Mouse (Mus musculus): ENCODE measurements at regions not wholly inside any gene's neighbourhood (a gene's known extent, or its start where the extent isn't known, plus 50 kb on each side); places are given as distances from the start of the nearest gene placed in this dataset.

DNA sequence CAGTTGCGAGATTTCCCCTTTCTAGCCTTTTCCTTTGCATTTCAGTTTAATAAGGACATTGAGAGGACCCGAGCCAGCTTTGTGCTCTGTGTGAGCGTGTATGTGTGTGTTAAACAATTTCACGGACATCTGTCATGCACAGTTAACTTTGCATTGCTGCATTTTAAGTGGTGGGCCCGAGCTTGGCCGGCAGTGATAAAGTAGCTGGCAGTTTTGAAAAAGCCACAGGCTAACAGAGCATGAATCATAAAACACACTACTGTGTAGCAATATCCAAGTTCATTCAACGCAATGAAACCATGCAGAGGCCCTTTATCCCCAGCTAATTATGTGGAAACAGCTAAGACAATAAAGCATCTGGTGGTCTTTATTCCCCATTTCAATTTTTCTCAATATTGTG is 140.9 kb downstream of the Nkx6-1 start:
- Histone ChIP-seq H3K27ac (replicated peaks; ENCODE audit: low read depth, low read length) (no peak overlapping the region), H3K4me2 (ENCODE audit: low read depth, severe bottlenecking) (no peak overlapping the region), H3K9me3 (ENCODE audit: control insufficient read depth, low read length) (no peaks in the 10 kb centered on the region), H3K36me3 (ENCODE audit: control insufficient read depth, insufficient read depth, low read length) (no peaks in the 10 kb centered on the region), H3K4me3 (ENCODE audit: low read depth, low read length) (no peak overlapping the region), H3K27me3 (ENCODE audit: control insufficient read depth, insufficient read depth, low read length) (no peaks in the 10 kb centered on the region), H3K9ac (ENCODE audit: low read length) (no peak overlapping the region), H3K4me1 (ENCODE audit: control insufficient read depth, insufficient read depth, low read length) (no peaks in the 10 kb centered on the region)
- peak; percentile 30 for DNase-seq (ENCODE audit: low spot score)
- 32% methylated on average over 7 of the region's 7 CpGs for WGBS
- no peak for ATAC-seq (ENCODE audit: insufficient number of reproducible peaks, low FRiP score, low TSS enrichment, low read depth)

DNA sequence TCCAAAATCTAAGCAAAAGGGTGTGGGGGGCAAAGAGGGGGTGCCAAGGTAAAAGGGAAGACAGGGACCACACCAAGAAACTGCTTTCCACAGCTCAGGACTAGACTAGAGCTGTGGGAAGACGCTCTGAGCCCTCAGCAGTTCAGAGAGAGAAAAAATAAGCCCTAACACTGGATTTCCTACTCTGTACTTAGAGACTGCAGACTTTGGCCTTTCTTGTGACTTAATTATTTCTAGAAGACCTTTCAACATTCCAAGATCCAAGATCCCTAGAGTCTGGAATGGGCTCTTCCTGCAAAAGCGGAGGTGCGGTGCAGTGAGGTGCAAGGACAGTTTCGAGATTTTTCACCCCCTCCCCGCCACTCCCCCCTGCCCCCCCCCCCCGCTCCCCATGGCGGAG is 141.3 kb downstream of the Nkx6-1 start:
- DNase-seq (ENCODE audit: low spot score) (no peak), ATAC-seq (ENCODE audit: insufficient number of reproducible peaks, low FRiP score, low TSS enrichment, low read depth) (no peak)
- Histone ChIP-seq H3K27ac (replicated peaks; ENCODE audit: low read depth, low read length) (no peak overlapping the region), H3K27me3 (ENCODE audit: control insufficient read depth, insufficient read depth, low read length) (no peaks in the 10 kb centered on the region), H3K9me3 (ENCODE audit: control insufficient read depth, low read length) (no peaks in the 10 kb centered on the region), H3K4me1 (ENCODE audit: control insufficient read depth, insufficient read depth, low read length) (no peaks in the 10 kb centered on the region), H3K4me3 (ENCODE audit: low read depth, low read length) (no peak overlapping the region), H3K36me3 (ENCODE audit: control insufficient read depth, insufficient read depth, low read length) (no peaks in the 10 kb centered on the region), H3K9ac (ENCODE audit: low read length) (no peak overlapping the region), H3K4me2 (ENCODE audit: low read depth, severe bottlenecking) (no peak overlapping the region)
- 33% methylated on average over 7 of the region's 7 CpGs for WGBS

DNA sequence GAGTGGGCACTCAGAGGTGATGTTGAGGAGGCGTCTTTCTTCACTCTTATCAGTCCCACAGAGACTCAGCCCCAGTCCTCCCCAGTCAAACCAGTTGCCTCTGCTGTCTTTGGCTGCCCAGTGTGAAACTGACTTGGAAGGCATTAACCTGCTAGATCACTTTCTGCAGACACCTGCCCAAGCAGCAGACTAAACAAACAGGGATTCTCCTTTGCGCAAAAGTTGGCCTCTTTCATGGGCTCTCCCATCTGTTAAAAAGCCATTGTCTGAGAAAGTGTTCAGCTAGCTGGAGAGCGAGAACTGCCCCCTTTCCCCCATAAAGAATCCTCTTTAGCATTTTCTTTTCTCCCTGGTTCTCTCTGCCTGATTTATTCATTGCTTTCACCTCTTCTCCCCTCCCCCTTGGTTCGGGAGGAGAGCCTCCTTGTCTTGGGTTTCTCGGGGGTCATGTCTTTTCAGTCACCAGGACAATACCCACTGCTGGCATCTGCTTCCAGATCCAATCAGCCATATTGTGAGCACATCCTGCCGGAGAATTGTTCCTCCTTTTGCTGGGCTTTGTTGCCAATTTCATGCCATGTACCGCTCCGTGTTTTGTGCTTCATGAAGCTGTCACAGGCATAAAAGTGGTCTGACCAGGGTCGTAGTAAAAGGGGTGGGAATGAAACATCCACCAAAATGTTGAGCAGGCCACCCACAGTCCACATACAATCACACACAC is 143.7 kb downstream of the Nkx6-1 start:
- H3K27me3 ChIP-seq (ENCODE audit: control insufficient read depth, insufficient read depth, low read length): no peaks in the 10 kb centered on the region
- ATAC-seq (ENCODE audit: insufficient number of reproducible peaks, low FRiP score, low TSS enrichment, low read depth) (no peak), DNase-seq (ENCODE audit: low spot score) (no peak)
- H3K4me1 ChIP-seq (ENCODE audit: control insufficient read depth, insufficient read depth, low read length): no peaks in the 10 kb centered on the region
- no peaks in the 10 kb centered on the region for H3K36me3 ChIP-seq (ENCODE audit: control insufficient read depth, insufficient read depth, low read length)
- H3K9me3 ChIP-seq (ENCODE audit: control insufficient read depth, low read length): no peaks in the 10 kb centered on the region
- 52% methylated on average over 9 of the region's 9 CpGs for WGBS
- no peak overlapping the region for H3K27ac ChIP-seq (replicated peaks; ENCODE audit: low read depth, low read length)
- no peak overlapping the region for H3K4me3 ChIP-seq (ENCODE audit: low read depth, low read length)
- H3K4me2 ChIP-seq (ENCODE audit: low read depth, severe bottlenecking): no peak overlapping the region
- H3K9ac ChIP-seq (ENCODE audit: low read length): no peak overlapping the region

DNA sequence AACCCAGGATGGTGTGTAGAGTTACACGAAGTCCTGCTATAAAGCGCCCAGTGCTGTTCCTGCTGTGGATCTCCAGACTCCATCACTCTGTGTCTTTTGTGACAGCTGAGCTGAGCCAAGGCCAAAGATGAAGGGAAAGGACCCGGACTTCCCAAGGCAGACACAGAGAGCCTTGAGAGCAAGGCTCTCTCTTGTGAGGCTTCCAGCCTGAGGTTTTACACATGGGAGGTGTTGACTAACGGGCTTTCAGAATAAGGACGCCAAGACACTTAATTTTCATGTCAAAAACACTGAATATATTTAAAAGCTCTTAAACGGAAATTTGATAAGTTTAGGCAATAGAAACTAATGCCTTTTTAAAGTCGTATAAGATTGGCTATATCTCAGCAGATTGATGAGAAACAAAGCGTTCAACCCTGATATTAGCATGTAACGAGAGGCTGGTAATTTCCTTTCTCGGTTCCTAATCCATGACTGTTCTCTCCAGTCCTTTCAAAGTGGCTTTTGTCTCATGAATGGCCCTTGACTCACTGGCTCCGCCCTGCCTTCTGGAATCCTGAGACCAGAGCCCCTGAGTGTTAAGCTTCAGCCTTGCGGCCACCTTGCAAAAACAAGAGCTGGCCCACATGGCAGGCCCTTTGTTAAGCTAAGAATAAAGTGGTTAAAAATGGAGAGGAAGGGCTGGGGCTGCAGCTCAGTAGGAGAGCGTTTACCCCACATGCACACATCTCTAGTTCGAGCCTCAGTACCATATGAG is 145.8 kb downstream of the Nkx6-1 start:
- 60% methylated on average over 14 of the region's 14 CpGs for WGBS
- ATAC-seq (ENCODE audit: insufficient number of reproducible peaks, low FRiP score, low TSS enrichment, low read depth): no peak
- H3K36me3 ChIP-seq (ENCODE audit: control insufficient read depth, insufficient read depth, low read length): no peaks in the 10 kb centered on the region
- no peak overlapping the region for H3K4me2 ChIP-seq (ENCODE audit: low read depth, severe bottlenecking)
- H3K27ac ChIP-seq (replicated peaks; ENCODE audit: low read depth, low read length): no peak overlapping the region
- H3K27me3 ChIP-seq (ENCODE audit: control insufficient read depth, insufficient read depth, low read length): no peaks in the 10 kb centered on the region
- H3K9ac ChIP-seq (ENCODE audit: low read length): no peak overlapping the region
- no peak for DNase-seq (ENCODE audit: low spot score)
- H3K4me3 ChIP-seq (ENCODE audit: low read depth, low read length): no peak overlapping the region
- H3K4me1 ChIP-seq (ENCODE audit: control insufficient read depth, insufficient read depth, low read length): no peaks in the 10 kb centered on the region
- no peaks in the 10 kb centered on the region for H3K9me3 ChIP-seq (ENCODE audit: control insufficient read depth, low read length)

DNA sequence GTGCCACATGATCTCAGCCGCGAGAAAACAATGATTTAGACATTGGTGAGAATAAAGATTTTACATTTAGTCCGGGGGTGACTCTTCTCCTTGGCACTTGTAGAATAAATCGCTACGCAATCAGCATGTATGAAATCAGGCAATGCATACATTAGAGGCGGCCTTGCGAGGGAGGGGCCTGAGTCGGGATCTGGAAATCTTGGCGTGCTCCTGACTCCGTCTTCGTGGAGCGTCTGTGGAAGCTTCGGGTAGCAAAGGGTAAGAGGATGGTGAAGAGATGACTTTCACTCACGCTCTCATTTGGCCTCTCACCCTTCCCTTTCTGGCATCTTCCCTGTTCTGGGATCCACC is 167.1 kb downstream of the Nkx6-1 start:
- H3K4me3 ChIP-seq (ENCODE audit: low read depth, low read length): no peak overlapping the region
- DNase-seq (ENCODE audit: low spot score) (no peak), ATAC-seq (ENCODE audit: insufficient number of reproducible peaks, low FRiP score, low TSS enrichment, low read depth) (no peak)
- 94% methylated on average over 14 of the region's 14 CpGs for WGBS
- H3K36me3 ChIP-seq (ENCODE audit: control insufficient read depth, insufficient read depth, low read length): no peaks in the 10 kb centered on the region
- H3K9me3 ChIP-seq (ENCODE audit: control insufficient read depth, low read length): no peaks in the 10 kb centered on the region
- no peaks in the 10 kb centered on the region for H3K27me3 ChIP-seq (ENCODE audit: control insufficient read depth, insufficient read depth, low read length)
- no peak overlapping the region for H3K9ac ChIP-seq (ENCODE audit: low read length)
- no peak overlapping the region for H3K27ac ChIP-seq (replicated peaks; ENCODE audit: low read depth, low read length)
- no peak overlapping the region for H3K4me2 ChIP-seq (ENCODE audit: low read depth, severe bottlenecking)
- H3K4me1 ChIP-seq (ENCODE audit: control insufficient read depth, insufficient read depth, low read length): no peaks in the 10 kb centered on the region

DNA sequence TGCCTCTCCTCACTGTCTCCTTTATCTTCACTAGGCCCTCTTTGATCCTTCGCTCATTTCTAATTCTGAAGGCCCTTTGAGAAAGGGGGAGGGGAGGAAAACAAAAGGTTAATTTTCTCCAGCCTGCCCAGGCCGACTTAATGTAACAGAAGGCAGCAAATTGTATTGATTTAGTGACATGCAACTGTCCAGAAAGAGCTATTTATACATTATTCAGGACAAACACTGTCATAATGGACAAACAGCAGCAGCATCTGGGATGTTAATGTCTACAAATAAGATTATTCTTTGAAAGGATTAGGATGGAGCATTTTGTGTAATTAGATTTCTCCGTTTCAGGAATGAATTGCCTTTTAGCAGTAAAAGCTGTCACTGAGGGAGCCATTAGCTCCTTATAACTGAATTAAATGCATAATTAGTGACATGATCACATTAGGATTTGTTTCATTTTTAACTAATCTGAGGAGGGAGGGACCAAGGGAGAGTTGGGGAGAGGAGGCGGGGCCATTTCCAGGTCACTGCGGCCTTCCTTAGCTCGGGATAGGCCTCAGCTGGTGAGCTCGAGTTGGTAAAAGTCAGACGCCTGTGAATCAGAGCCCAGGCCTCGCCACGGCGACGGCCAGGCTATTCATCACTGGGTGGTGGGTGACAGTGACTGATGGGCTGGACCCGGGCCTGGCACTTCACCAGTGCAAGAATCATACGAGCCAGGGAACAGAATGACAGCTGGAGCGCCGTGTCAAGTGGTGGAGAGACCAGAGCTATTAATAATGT is 167.7 kb downstream of the Nkx6-1 start:
- Histone ChIP-seq H3K36me3 (ENCODE audit: control insufficient read depth, insufficient read depth, low read length) (no peaks in the 10 kb centered on the region), H3K4me3 (ENCODE audit: low read depth, low read length) (no peak overlapping the region), H3K27ac (replicated peaks; ENCODE audit: low read depth, low read length) (no peak overlapping the region), H3K9me3 (ENCODE audit: control insufficient read depth, low read length) (no peaks in the 10 kb centered on the region), H3K4me1 (ENCODE audit: control insufficient read depth, insufficient read depth, low read length) (no peaks in the 10 kb centered on the region), H3K9ac (ENCODE audit: low read length) (no peak overlapping the region), H3K4me2 (ENCODE audit: low read depth, severe bottlenecking) (no peak overlapping the region), H3K27me3 (ENCODE audit: control insufficient read depth, insufficient read depth, low read length) (no peaks in the 10 kb centered on the region)
- DNase-seq (ENCODE audit: low spot score) (no peak), ATAC-seq (ENCODE audit: insufficient number of reproducible peaks, low FRiP score, low TSS enrichment, low read depth) (no peak)
- 64% methylated on average over 16 of the region's 16 CpGs for WGBS

DNA sequence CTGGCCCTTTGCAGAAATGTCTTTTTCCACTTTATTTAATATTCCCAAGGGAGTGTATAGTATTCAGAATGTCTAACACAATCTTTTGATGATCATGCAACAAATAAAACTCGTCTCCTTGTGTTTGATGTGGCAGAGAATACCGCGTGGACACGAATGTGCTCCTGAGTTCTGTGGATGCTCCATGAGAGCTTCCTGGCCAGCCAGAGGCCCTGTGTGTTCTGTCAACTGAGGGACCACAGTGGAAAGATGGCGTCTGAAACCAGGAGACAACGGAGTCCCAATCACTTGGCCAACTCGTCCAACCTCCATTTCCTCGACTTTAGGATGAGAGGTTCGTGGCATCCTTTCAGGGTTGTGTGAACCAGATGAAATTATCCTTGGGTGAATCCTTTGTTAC is 168.6 kb downstream of the Nkx6-1 start:
- Histone ChIP-seq H3K4me3 (ENCODE audit: low read depth, low read length) (no peak overlapping the region), H3K27ac (replicated peaks; ENCODE audit: low read depth, low read length) (no peak overlapping the region), H3K4me2 (ENCODE audit: low read depth, severe bottlenecking) (no peak overlapping the region), H3K27me3 (ENCODE audit: control insufficient read depth, insufficient read depth, low read length) (no peaks in the 10 kb centered on the region), H3K9me3 (ENCODE audit: control insufficient read depth, low read length) (no peaks in the 10 kb centered on the region), H3K9ac (ENCODE audit: low read length) (no peak overlapping the region), H3K36me3 (ENCODE audit: control insufficient read depth, insufficient read depth, low read length) (no peaks in the 10 kb centered on the region), H3K4me1 (ENCODE audit: control insufficient read depth, insufficient read depth, low read length) (no peaks in the 10 kb centered on the region)
- DNase-seq (ENCODE audit: low spot score) (no peak), ATAC-seq (ENCODE audit: insufficient number of reproducible peaks, low FRiP score, low TSS enrichment, low read depth) (no peak)
- WGBS: 95% methylated on average over 9 of the region's 9 CpGs

DNA sequence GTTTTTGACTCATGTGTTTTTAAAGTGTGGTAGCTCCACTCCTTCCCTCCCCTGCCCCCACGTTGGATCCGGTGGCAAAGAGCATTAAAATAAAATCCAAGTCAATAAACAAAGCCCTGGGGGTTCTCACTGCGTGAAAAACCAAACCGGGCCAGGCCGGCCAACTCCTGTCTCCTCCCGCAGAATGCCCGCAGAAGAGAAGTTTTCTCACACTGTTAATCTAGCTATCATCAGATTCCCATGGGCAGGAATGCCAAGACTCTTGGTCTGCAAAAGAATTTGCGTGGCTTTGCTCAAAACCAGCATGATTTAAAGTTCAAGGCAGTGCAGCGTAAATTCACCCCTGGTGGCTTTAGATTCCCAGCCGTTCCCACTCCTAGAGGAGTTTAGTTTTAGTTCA is 219.0 kb downstream of the Nkx6-1 start:
- DNase-seq (ENCODE audit: low spot score) (peak; percentile 34), ATAC-seq (ENCODE audit: insufficient number of reproducible peaks, low FRiP score, low TSS enrichment, low read depth) (no peak)
- no peak overlapping the region for H3K4me2 ChIP-seq (ENCODE audit: low read depth, severe bottlenecking)
- H3K9ac ChIP-seq (ENCODE audit: low read length): no peak overlapping the region
- no peak overlapping the region for H3K4me3 ChIP-seq (ENCODE audit: low read depth, low read length)
- 29% methylated on average over 10 of the region's 10 CpGs for WGBS
- H3K27ac ChIP-seq (replicated peaks; ENCODE audit: low read depth, low read length): no peak overlapping the region
- H3K4me1 ChIP-seq (ENCODE audit: control insufficient read depth, insufficient read depth, low read length): no peaks in the 10 kb centered on the region
- no peaks in the 10 kb centered on the region for H3K9me3 ChIP-seq (ENCODE audit: control insufficient read depth, low read length)
- no peaks in the 10 kb centered on the region for H3K36me3 ChIP-seq (ENCODE audit: control insufficient read depth, insufficient read depth, low read length)
- H3K27me3 ChIP-seq (ENCODE audit: control insufficient read depth, insufficient read depth, low read length): no peaks in the 10 kb centered on the region
